Mouse (Mus musculus) cortical plate, adult 2 months (tissue): ENCODE results near the gene Tnfaip6. TPM values are rescaled to one million over a fixed set of nuclear protein-coding genes. Genes with fewer than 3 reads are reported as not detected.

Experiments
- H3K27ac ChIP-seq: fragments of 200-500 bp; 2 replicates; pipeline ENCODE4 v1.5.1; 2012; ENCODE audit warnings: low read length, control low read depth, inconsistent platforms; ENCODE audit not compliant: insufficient read depth
- H3K4me1 ChIP-seq: fragments of 200-500 bp; 2 replicates; pipeline ENCODE4 v1.6.1; 2011; ENCODE audit warnings: low read length; ENCODE audit not compliant: control insufficient read depth, insufficient read depth
- H3K4me3 ChIP-seq: fragments of 200-500 bp; 2 replicates; pipeline ENCODE4 v1.5.1; 2011; ENCODE audit warnings: mild to moderate bottlenecking, low read length, control low read depth; ENCODE audit not compliant: insufficient read depth
- CTCF ChIP-seq: fragments of 200-500 bp; IDR thresholded peaks from 2 replicates; pipeline ENCODE4 v1.5.1; 2011; ENCODE audit warnings: mild to moderate bottlenecking, control low read depth, low read length; ENCODE audit not compliant: insufficient read depth; ENCODE audit errors: extremely low read depth
- POLR2A ChIP-seq: fragments of 200-500 bp; IDR thresholded peaks from 2 replicates; pipeline ENCODE4 v1.6.1; 2011; ENCODE audit warnings: mild to moderate bottlenecking, low read length, control low read depth; ENCODE audit not compliant: insufficient read depth; ENCODE audit errors: extremely low read depth
- polyA plus RNA-seq: library from polyadenylated mRNA; depleted of rRNA; stranded (reverse); fragments of >200 nt; gene quantifications from 2 replicates; pipeline ENCODE4 v1.2.3, GENCODE M21; 2012; rRNA removed

Tnfaip6 gene
- polyA plus RNA-seq, 1 experiment = 10.3 TPM

- no peaks in the 10 kb centered on the region for H3K4me1 ChIP-seq
- TF ChIP-seq POLR2A = no peak
- TF ChIP-seq CTCF = no peak
- no peak overlapping the region for H3K27ac ChIP-seq
- peak overlapping the region; percentile 87 for H3K4me3 ChIP-seq
Observed at GRCm38 (mm10) chr2:52072065-52072490, 34.3 kb downstream of the Tnfaip6 start.

GRCm38 (mm10) chr2:52072491-52073140 is 34.8 kb downstream of the Tnfaip6 start, which contains the start of gene Rif1:
Gene Rif1 (plus strand): TSS chr2:52072832.
- H3K4me1 ChIP-seq = no peaks in the 10 kb centered on the region
- no peak for TF ChIP-seq POLR2A
- TF ChIP-seq CTCF = no peak
- no peak within 1 kb of the TSS for H3K27ac ChIP-seq
- peak within 1 kb of the TSS; percentile 87 for H3K4me3 ChIP-seq

GRCm38 (mm10) chr2:52073141-52073904 is 35.5 kb downstream of the Tnfaip6 start:
- peak overlapping the region; percentile 87 for H3K4me3 ChIP-seq
- no peaks in the 10 kb centered on the region for H3K4me1 ChIP-seq
- TF ChIP-seq CTCF (no peak), POLR2A (no peak)
- H3K27ac ChIP-seq = no peak overlapping the region

GRCm38 (mm10) chr2:52078666-52079065 is 40.9 kb downstream of the Tnfaip6 start:
- H3K4me3 ChIP-seq = no peak overlapping the region
- TF ChIP-seq CTCF (no peak), POLR2A (no peak)
- H3K4me1 ChIP-seq = no peaks in the 10 kb centered on the region
- no peak overlapping the region for H3K27ac ChIP-seq

- Histone ChIP-seq H3K27ac (no peak overlapping the region), H3K4me3 (no peak overlapping the region), H3K4me1 (no peaks in the 10 kb centered on the region)
- no peak for TF ChIP-seq POLR2A
- TF ChIP-seq CTCF = no peak
Observed at GRCm38 (mm10) chr2:52084013-52084412, 46.2 kb downstream of the Tnfaip6 start.

GRCm38 (mm10) chr2:52084571-52084970 is 46.8 kb downstream of the Tnfaip6 start:
- no peak for TF ChIP-seq CTCF
- no peak for TF ChIP-seq POLR2A
- H3K27ac ChIP-seq = no peak overlapping the region
- no peak overlapping the region for H3K4me3 ChIP-seq
- no peaks in the 10 kb centered on the region for H3K4me1 ChIP-seq

Other genes starting within 250 kb of the Tnfaip6 start
- 14.4 and 15.5 TPM in 2 replicates for gene Rbm43, start 102.8 kb upstream of the Tnfaip6 start, polyA plus RNA-seq
- 6.3 and 6.8 TPM in 2 replicates for gene Nmi, start 64.5 kb upstream of the Tnfaip6 start, polyA plus RNA-seq
- 8.9 and 9.1 TPM in 2 replicates for gene Rif1, start 34.8 kb downstream of the Tnfaip6 start, polyA plus RNA-seq